Mouse (Mus musculus) megakaryocyte, adult 5-6 weeks (primary cell): ENCODE measurements around the gene Prune1. TPM values are rescaled to one million over a fixed set of nuclear protein-coding genes. Genes with fewer than 3 reads are reported as not detected.
A peak's percentile ranks its signal among the peaks of the same experiment; 100 is the strongest.

Source experiments
- ATAC-seq: 2 replicates; pipeline ENCODE4 v1.8.0; 2016; ENCODE audit warnings: mild to moderate bottlenecking, inconsistent platforms; ENCODE audit not compliant: poor library complexity, severe bottlenecking
- total RNA-seq, 2 experiments: library from RNA; stranded (forward) in 1 of 2; stranded (reverse) in 1 of 2; fragments of 153-499, 151-499 nt in 1 of 2; fragments of 221-1000, 200-1000 nt in 1 of 2; gene quantifications; 2 replicates each; pipeline versions ENCODE4 v1.2.3 to v1.2.4; 2015 to 2017

The Prune1 gene
- total RNA-seq (2015) (12.4 and 14.5 TPM in 2 replicates), total RNA-seq (2017) (7.8 and 10.2 TPM in 2 replicates)

DNA sequence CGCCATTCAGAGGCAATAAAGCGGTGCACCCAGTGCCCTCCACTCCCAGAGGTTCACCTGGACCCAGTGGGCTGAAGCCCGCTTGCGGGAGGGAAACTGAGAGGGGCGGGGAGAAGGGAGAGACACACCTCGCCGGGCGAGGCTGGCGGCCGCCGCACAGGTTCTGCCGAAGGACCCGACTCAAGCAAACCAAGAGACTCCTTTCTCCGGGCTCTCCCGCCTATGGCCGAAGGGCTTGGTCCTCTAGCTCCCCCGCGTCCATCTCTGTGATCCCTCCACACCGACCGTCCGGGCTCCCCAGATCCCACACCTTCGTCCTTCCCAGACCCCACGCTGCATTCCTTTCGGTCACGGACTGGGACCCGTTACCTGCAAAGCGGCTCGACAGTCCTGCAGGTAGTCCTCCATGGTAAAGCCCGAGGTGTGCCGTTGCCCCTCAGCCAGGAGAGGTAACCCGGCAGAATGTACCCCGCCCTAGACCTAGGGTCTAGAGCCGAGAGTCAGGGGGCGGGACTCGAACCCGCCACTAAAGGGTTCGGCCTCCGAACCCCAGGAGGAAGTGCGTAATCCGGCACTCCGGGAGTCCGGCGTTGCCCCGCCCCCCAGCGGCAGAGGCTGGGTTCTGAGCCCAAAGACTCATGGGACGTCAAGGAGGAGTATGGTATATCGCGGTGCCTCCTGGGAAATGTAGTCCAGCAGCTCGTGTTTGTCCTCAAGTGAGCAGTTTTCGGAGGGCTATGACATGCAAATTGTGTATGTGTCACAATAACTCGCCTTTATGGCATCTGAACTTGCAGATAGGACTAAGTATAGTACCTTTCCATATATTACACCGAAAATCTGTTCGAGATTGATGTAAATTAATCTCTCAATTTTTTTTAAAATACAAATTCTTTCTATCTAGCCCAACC lies at the start of gene Prune1, which contains the start of gene Mindy1:
TSS of gene Prune1 (minus strand) at position 861 of the 911 bp plus-strand sequence.
TSS of gene Mindy1 (plus strand) at position 130 of the 911 bp plus-strand sequence.
- peak; percentile 80 for ATAC-seq

GRCm38 (mm10) chr3:95331528-95331927 lies 49.7 kb upstream of the Prune1 start:
- no peak for ATAC-seq

DNA sequence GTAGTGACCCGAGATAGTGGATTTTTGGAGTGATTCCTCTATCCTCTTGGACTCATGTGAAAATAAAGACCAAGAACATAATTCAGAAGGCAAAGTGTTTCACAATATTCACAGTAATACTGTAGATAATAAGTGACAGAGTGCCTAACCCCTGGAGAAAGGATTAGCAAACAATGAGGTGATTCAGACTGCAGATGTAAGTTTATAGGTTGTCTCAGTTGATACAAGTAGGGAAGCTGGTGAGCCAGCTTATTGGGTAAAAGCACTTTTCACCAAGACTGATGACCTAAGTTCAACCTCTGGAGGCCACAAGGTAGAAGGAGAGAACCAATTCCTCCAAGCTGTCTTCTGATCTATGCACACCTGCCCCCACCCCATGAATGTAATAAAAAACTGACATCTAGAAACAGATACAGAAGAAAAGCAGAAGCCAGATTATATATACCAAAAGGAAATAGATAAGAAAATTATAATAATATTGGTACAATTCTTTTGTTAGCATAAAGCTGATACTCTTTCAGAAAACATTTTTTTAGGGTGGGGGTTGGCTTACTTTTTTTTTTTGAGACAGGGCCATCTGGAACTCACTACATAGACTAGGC lies 47.0 kb upstream of the Prune1 start:
- ATAC-seq, result no peak

GRCm38 (mm10) chr3:95324454-95325144 lies 42.7 kb upstream of the Prune1 start:
- ATAC-seq, result no peak

DNA sequence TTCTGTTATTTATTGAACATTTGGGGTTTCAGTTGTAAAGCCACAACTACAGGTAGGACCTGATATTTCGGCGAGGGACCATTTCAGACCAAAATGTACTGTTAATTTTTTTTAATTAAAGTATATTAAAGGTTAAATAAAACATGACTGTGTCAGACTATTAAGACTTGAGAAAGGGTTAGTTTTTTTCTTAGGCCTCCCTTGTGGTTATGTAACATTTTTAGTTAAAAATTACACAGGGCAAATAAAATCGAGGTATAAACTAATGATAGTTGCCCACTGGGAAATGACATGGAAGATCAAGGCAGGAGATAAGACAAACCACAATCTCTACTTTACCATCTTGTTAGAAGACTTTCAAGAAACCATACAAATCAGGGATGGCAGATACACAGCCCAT lies 41.6 kb upstream of the Prune1 start:
- ATAC-seq, result no peak

GRCm38 (mm10) chr3:95319701-95320625 lies 38.1 kb upstream of the Prune1 start:
- ATAC-seq, result no peak

DNA sequence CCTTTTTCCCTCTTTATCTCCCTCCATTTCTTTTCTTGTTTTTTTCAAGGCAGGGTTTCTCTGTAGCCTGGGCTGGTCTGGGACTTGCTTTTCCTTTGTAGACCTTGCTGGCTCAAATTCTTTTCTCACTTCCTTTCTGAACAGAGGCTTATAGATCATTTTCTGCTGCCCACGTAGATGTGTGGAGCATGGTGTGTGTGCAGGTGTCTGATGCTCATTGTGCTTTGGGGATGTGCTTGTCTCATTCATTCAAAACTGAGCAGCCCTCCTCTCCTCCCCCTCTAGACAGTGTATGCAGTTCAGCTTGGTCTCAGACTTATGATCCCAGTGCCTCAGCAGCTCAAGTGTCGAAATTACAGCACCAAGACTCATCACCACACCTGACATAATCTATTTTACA lies 37.2 kb upstream of the Prune1 start:
- ATAC-seq, result no peak

- peak; percentile 22; the same call in 1 of the 2 replicates for ATAC-seq
Measured at GRCm38 (mm10) chr3:95318548-95318947, 36.7 kb upstream of the Prune1 start.

DNA sequence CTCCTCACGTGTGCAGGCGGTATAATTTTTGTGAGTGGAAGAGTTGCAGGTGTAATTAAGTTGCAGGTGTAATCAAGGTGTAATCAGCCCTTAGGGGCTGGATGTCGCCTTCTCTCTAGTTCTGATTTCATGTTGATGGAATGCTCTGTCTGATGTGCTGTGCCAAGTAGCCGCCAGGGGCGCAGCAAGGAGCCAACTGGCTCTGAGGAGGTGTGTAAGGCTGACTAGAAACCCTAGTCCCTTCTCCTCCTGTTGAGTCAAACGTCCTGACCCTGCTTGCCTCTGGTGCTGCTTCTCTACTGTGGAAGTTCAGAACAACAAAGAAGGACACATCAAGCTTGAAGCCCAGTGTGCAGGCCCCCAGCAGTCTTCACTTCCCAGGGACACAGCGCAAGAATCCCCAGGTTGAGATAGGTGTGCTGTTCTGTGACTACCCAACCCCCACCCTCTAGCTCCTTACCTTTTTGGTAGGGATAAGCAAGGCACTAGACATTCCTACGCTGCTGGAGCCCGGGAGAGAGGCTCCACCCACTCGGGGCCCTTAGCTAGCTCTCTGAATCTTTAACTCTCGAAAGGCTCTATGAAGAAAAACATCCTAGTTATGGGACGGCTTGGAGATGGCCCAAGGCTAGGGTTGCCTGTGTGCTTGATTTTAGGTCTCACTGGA lies 35.7 kb upstream of the Prune1 start:
- 0 out of 2 replicates have a peak, but pooled peaks have one; percentile 20 for ATAC-seq

- ATAC-seq, result no peak
Measured at GRCm38 (mm10) chr3:95315844-95316550, 34.1 kb upstream of the Prune1 start.

- ATAC-seq, result peak; percentile 80
Measured at GRCm38 (mm10) chr3:95315094-95315843, 33.4 kb upstream of the Prune1 start.

- ATAC-seq, result no peak
Measured at GRCm38 (mm10) chr3:95314486-95315093, 32.7 kb upstream of the Prune1 start, which contains the start of gene Cers2. Cers2 (plus strand) TSS chr3:95314791.

DNA sequence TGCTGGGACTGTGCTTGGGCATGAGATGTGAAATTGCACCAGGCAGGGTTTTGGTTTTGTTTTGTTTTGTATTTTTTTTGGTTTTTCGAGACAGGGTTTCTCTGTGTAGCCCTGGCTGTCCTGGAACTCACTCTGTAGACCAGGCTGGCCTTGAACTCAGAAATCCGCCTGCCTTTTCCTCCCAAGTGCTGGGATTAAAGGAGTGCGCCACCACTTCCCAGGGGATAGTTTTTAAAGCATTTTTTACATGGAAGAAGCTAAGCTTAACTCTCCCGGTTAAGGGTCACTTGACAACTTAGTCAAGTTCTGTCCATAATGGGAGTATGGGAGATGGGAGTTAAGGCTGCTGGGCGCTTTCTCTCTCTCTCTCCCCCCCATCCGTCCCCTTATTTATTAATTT lies 32.2 kb upstream of the Prune1 start:
- no peak for ATAC-seq

DNA sequence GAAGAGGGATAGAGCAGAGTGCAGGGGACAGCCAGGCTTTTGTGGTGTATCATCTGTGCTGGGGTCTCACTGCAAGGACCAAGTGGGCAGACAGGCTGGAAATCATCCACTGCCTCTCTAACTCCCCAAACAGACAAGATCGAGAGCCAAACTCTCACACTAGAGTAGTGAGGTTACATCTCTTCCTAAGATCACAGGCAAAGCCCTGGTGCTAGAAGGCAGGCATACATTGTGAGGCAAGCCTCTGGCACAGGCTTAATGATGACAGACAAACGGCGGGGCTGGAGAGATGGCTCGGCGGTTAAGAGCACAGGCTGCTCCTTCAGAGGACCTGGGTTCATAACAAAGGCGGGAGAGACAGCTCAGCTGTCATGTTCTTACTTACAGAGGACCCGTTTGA lies 31.6 kb upstream of the Prune1 start:
- ATAC-seq, result no peak

DNA sequence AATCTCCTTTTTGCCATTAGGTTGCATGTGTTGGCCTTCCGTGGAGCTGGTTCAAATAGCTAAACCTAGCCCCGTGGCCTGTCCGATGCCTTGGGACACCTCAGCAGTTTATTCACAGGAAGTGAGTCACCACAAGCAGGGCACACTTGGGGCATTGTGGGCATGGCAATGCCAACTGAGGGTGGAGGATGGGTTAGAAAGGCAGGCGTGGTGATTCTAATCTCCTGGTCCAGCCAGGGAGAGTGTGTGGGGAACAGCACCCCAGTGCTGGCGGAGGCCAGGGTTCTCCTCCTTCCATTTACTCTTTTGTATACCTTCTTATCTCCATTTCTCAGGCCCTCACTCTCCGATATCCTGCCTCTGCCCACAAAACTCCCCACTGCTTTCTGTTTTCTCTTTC lies 30.7 kb upstream of the Prune1 start:
- ATAC-seq, result peak; percentile 67

DNA sequence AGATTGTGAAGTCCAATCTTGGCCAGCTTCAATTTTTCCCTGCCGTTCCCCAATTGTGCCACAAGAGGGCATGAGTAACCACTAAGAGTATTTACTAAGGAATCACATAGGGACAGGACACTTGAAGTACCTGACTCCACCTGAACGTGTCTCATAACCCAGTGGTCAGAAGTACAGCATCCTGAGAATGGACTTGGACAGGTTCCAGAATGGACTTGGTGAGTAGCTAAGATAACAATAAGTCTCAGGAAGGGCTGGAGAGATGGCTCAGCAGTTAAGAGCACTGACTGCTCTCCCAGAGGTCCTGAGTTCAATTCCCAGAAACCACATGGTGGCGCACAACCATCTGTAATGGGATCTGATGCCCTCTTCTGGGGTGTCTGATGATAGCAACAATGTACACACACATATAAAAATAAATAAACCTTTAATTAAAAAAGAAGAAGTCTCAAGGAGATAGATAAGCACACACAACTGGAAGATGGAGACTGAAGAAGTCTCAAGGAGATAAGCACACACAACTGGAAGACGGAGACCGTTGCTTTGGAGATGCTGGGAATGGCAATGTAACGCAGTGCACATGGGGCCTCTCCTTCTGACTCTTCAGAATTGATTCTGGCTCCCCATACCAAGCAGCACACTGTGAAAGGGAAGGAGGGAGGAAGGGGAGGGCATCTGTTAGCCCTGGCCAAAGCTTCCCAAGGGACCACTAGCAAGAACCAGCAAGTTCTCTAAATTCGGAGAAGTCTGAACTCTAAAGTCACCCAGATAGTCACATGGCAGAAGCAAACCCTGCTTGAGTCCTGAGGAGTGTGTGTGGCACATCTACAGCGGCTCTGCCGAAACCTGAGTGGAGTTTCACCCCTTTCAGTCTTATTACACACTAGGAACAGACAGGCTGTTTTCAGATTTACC lies 29.3 kb upstream of the Prune1 start:
- peak; percentile 38 for ATAC-seq

- no peak for ATAC-seq
Measured at GRCm38 (mm10) chr3:95310496-95310895, 28.6 kb upstream of the Prune1 start.
